Mouse (Mus musculus): ENCODE data around the gene Ttc4.

The Ttc4 gene

DNA sequence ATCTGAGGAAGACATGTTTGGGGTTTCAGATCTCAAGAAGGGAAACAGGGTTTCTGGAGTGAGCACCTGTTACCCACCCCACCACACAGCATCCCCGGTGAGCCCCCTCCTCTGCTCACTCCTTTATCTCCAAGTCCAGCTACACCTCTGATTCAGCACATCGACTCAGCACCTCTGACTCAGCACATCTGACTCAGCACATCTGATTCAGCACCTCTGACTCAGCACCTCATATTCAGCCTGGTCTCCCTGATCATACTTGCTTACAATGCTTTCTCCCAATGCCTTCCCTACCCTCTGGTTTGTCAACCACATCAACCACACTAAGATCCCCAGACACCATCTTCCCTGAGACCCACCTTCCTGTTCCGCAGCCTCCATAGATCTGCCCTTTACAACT lies 65.2 kb downstream of the Ttc4 start:
- no peak for DNase-seq

DNA sequence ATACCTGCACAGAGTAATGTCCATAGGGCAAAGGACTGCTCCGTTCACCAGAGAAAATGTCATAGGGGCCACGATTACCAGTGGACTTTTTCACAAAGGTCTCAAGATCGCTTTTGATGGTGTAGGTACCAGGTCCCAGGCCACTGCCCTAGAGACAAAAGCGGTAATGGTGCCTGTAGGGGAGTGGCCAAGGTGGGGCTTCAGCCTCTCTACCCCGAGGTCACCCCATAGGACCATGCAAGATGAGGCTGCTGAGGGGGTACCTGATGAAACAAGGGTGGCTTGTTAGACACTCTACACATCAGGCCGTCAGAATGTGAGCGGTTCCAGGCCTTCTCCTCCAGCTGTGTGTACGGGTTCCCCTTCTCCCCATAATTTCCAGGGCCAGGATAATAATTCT lies 65.6 kb downstream of the Ttc4 start:
- DNase-seq: no peak

Data from cerebellum, postnatal 14 days (tissue).